Mouse (Mus musculus) gastrocnemius, adult 18-20 months (tissue): ENCODE measurements around the gene Lrrc59. TPM values are rescaled to one million over a fixed set of nuclear protein-coding genes. Genes with fewer than 3 reads are reported as not detected.
"Not testable (repeated sequence)": the region's sequence is repeated elsewhere in the genome, so short reads cannot be mapped to it uniquely, and the experiment has no call there.

Source experiments
- DNase-seq: peaks from one replicate; pipeline ENCODE4 v3.0.0; 2021; ENCODE audit warnings: low spot score
- total RNA-seq, 2 experiments: library from RNA; stranded (reverse); gene quantifications; 2 replicates each; pipeline ENCODE4 v1.2.3; 2021

Gene Lrrc59
- total RNA-seq, 2 experiments from 2014 or later: 34.8 to 35.3 TPM

DNA sequence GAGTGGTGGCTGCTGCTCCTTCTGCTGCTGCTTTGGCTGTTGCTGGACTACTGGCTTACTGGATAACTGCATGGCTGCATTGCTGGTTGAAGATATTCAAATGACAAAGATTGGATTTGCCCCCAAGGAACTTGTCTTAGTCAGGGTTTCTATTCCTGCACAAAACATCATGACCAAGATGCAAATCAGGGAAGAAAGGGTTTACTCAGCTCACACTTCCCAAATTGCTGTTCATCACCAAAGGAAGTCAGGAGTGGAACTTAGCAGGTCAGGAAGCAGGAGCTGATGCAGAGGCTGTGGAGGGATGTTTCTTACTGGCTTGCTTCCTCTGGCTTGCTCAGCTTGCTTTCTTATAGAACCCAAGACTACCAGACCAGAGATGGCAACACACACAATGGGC is 62.9 kb downstream of the Lrrc59 start:
- DNase-seq: not testable (repeated sequence)

Other genes starting within 250 kb of the Lrrc59 start
- under 1 TPM; 0.25 to 0.62 TPM for gene Abcc3, start 236.8 kb upstream of the Lrrc59 start, total RNA-seq
- 1 to 10 TPM in 1 of 2 experiments, under 1 TPM in 1; 0.94 to 1.3 TPM for gene Cacna1g, start 155.6 kb upstream of the Lrrc59 start, total RNA-seq
- gene Spata20, start 143.6 kb upstream of the Lrrc59 start, total RNA-seq: not detected
- gene Epn3, start 129.8 kb upstream of the Lrrc59 start, total RNA-seq: not detected
- not detected for gene Mycbpap, start 108.0 kb upstream of the Lrrc59 start, total RNA-seq
- gene Rsad1, start 80.5 kb upstream of the Lrrc59 start, total RNA-seq: 1 to 10 TPM; 2.7 to 3.4 TPM
- gene Chad, start 64.7 kb upstream of the Lrrc59 start, total RNA-seq: 10 to 100 TPM; 12.6 to 25.2 TPM
- gene Acsf2, start 27.9 kb upstream of the Lrrc59 start, total RNA-seq: 1 to 10 TPM; 1.6 to 2.1 TPM
- 10 to 100 TPM; 43.0 to 49.5 TPM for gene Mrpl27, start 24.0 kb downstream of the Lrrc59 start, total RNA-seq
- not detected for gene Eme1, start 24.2 kb downstream of the Lrrc59 start, total RNA-seq
- gene Xylt2, start 47.7 kb downstream of the Lrrc59 start, total RNA-seq: 1 to 10 TPM; 2.9 TPM
- not detected for gene Gm11541, start 74.7 kb downstream of the Lrrc59 start, total RNA-seq
- 1 to 10 TPM; 1.1 to 1.3 TPM for gene Cdc34b, start 112.0 kb downstream of the Lrrc59 start, total RNA-seq
- gene Tmem92, start 152.9 kb downstream of the Lrrc59 start, total RNA-seq: not detected